Mouse (Mus musculus) heart, embryonic 12.5 days (tissue): ENCODE results near the gene Ripk1. TPM values are rescaled to one million over a fixed set of nuclear protein-coding genes. Genes with fewer than 3 reads are reported as not detected.
"Not testable (repeated sequence)": the region's sequence is repeated elsewhere in the genome, so short reads cannot be mapped to it uniquely, and the experiment has no call there.

Source experiments
- ATAC-seq: fragments of 200-750 bp; cut with Nextera tagmentation; 2 replicates; pipeline ENCODE4 v1.8.0; 2017; ENCODE audit warnings: moderate TSS enrichment, moderate library complexity; ENCODE audit not compliant: insufficient number of reproducible peaks, low FRiP score
- H3K27ac ChIP-seq: fragments of 300-500 bp; sonication (generic); 2 replicates; pipeline ENCODE4 v1.5.1; 2016; ENCODE audit warnings: mild to moderate bottlenecking, moderate library complexity; ENCODE audit not compliant: poor library complexity, severe bottlenecking
- H3K27me3 ChIP-seq: fragments of 300-500 bp; sonication (generic); replicated peaks from 2 replicates; pipeline ENCODE4 v1.6.1; 2016; ENCODE audit warnings: mild to moderate bottlenecking, moderate library complexity
- H3K36me3 ChIP-seq: fragments of 300-500 bp; sonication (generic); 2 replicates; pipeline ENCODE4 v1.6.1; 2016; ENCODE audit warnings: mild to moderate bottlenecking, moderate library complexity
- H3K4me1 ChIP-seq: fragments of 300-500 bp; sonication (generic); replicated peaks from 2 replicates; pipeline ENCODE4 v1.6.1; 2016; ENCODE audit warnings: mild to moderate bottlenecking
- H3K4me2 ChIP-seq: fragments of 300-500 bp; sonication (generic); 2 replicates; pipeline ENCODE4 v1.6.1; 2016; ENCODE audit warnings: mild to moderate bottlenecking, moderate library complexity
- H3K4me3 ChIP-seq: fragments of 300-500 bp; sonication (generic); 2 replicates; pipeline ENCODE4 v1.5.1; 2016; ENCODE audit warnings: mild to moderate bottlenecking
- H3K9ac ChIP-seq: fragments of 300-500 bp; sonication (generic); 2 replicates; pipeline ENCODE4 v1.6.1; 2016; ENCODE audit warnings: mild to moderate bottlenecking, moderate library complexity
- H3K9me3 ChIP-seq: fragments of 300-500 bp; sonication (generic); replicated peaks from 2 replicates; pipeline ENCODE4 v1.6.1; 2016; ENCODE audit warnings: mild to moderate bottlenecking, moderate library complexity
- WGBS: fragments of 180-500 bp; shearing (Covaris S2); methylation state at CpG from one replicate; pipeline ENCODE4 v1.1.7; 2016; 5-methylcytosine and 5-hydroxymethylcytosine counted together
- polyA plus RNA-seq: library from polyadenylated mRNA; unstranded; fragments of >200 nt; fragmentation: Nextera tagmentation; extraction: Ambion mirVana; gene quantifications from 2 replicates; pipeline ENCODE4 v1.2.1, GENCODE M21; 2016

Ripk1 gene
- polyA plus RNA-seq, 1 experiment from 2014 or later, result 12.1 TPM

DNA sequence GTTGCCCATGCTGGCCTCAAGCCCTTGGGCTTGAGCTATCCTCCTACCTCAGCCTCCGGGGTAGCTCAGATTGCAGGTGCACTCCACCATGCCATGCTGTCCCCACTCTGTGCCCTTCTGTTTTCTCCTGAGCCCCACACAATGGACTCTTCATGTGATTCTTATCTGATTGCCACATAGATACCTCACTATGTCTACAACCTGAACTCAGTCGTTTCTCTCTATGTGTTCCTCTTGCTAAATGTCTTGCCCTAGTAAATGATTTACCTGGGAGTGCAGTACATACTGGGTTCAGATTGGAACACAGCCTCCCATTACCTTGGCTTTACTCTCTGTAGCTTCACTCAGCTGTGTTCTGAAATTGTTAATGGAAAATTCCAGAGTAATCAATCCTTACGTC lies 52.8 kb downstream of the Ripk1 start:
- Histone ChIP-seq H3K27ac (no peak overlapping the region), H3K27me3 (no peaks in the 10 kb centered on the region), H3K9ac (no peak overlapping the region), H3K4me2 (no peak overlapping the region), H3K4me3 (no peak overlapping the region), H3K9me3 (no peaks in the 10 kb centered on the region), H3K36me3 (peaks cover 67% of the 10 kb centered on the region), H3K4me1 (0 out of 2 replicates have a peak, but pooled peaks cover under 1% of the 10 kb centered on the region)
- ATAC-seq, result no peak
- WGBS, result 83% methylated on average over 3 of the region's 3 CpGs

DNA sequence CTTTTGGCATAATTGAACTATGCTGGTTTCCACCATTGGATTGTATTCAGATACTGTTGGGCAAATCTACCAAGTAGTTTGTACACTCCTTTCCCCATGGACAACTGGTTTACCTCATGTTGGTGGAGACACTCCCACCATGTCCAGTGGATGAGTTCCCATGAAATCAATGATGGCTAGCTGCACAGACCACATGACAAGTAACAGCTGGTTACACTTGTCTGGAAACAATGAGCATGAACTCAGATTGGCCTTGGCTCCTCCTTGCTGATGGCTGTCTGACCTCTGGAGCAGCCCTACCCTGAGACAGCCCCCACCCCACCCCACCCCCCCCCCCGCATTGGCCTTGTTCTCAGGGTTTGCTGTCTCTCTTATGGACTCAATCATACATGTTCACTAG lies 55.1 kb downstream of the Ripk1 start:
- Histone ChIP-seq H3K4me2 (no peak overlapping the region), H3K27ac (no peak overlapping the region), H3K9ac (no peak overlapping the region), H3K9me3 (no peaks in the 10 kb centered on the region), H3K4me1 (0 out of 2 replicates have a peak, but pooled peaks cover 3% of the 10 kb centered on the region), H3K27me3 (no peaks in the 10 kb centered on the region), H3K4me3 (no peak overlapping the region), H3K36me3 (peaks cover 55% of the 10 kb centered on the region)
- ATAC-seq, result no peak
- WGBS, result 100% methylated on average over 1 of the region's 1 CpGs

DNA sequence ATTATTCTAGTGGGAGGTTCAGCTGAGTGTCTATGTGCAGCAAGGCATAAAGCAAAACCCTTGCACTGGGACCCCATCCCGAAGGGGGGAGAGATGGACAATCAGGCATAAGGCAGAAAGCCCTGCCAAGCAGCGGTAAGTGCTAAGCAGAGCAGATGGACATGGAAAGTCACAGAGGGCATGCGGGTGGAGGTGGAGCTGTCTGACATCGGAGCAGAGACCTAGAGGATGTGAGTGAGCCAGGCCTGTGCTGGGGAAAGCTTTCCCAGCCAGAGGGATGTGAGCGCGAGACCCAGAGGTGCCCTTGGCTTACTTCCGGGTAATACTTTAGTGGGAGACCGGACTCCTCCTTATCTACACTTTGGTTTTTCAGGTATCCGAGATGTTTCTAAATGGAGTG lies 57.9 kb downstream of the Ripk1 start:
- 67% methylated on average over 9 of the region's 9 CpGs for WGBS
- peaks cover 48% of the 10 kb centered on the region for H3K36me3 ChIP-seq

DNA sequence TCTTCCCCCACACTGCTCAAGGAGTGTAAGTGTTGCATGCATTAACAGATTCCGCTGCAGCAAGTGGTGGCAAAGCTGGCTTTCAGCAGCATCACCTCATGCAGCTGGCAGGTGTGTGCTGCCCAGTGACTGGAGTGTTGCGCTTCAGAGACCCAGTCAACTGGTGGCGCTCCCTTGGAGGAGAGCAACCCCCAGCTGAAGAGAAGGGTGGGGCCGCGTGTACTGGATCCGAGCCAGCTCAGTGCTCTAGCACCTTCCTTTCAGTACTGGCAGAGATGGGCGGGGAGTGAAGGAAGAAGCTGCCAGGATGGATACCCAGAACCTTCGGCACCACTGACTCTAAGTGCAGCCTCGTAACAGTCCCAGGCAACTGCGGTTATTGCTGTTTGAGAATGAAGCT lies 60.3 kb downstream of the Ripk1 start:
- Histone ChIP-seq H3K36me3 (peaks cover 32% of the 10 kb centered on the region), H3K4me1 (0 out of 2 replicates have a peak, but pooled peaks cover 3% of the 10 kb centered on the region), H3K9ac (no peak overlapping the region), H3K4me3 (no peak overlapping the region), H3K27me3 (no peaks in the 10 kb centered on the region), H3K4me2 (no peak overlapping the region), H3K27ac (no peak overlapping the region), H3K9me3 (no peaks in the 10 kb centered on the region)
- ATAC-seq, result no peak
- WGBS, result 82% methylated on average over 10 of the region's 10 CpGs

More for the DNA sequence above, 57.9 kb downstream of the Ripk1 start:
- Histone ChIP-seq H3K9ac (no peak overlapping the region), H3K27ac (no peak overlapping the region), H3K9me3 (no peaks in the 10 kb centered on the region), H3K27me3 (no peaks in the 10 kb centered on the region), H3K4me3 (no peak overlapping the region), H3K4me2 (no peak overlapping the region), H3K4me1 (0 out of 2 replicates have a peak, but pooled peaks cover 3% of the 10 kb centered on the region)
- ATAC-seq, result no peak

DNA sequence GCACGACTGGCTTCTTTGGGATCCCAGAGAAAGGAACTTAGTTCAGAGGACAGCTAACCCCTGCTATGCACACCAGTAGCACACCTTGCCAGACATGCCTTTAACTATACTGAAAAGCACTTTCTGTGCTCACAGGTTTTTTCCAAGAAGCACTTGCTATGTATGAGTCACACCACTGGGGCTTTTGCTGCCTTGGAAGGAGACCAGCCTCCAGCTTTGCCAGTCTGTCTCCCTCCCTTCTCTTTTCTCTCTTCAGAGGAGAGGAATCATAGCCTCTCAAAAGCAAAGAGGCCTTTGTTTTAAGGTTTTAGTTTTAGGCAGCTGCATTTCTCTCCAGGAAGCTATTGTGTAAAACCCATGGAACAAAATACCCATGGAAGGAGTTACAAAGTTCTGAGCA lies 64.2 kb downstream of the Ripk1 start:
- peaks cover 29% of the 10 kb centered on the region for H3K36me3 ChIP-seq
- ATAC-seq, result no peak
- H3K27ac ChIP-seq, result no peak overlapping the region
- no peak overlapping the region for H3K4me3 ChIP-seq
- WGBS, result 72% methylated on average over 1 of the region's 1 CpGs
- no peaks in the 10 kb centered on the region for H3K4me1 ChIP-seq
- H3K4me2 ChIP-seq, result no peak overlapping the region
- H3K9ac ChIP-seq, result no peak overlapping the region
- no peaks in the 10 kb centered on the region for H3K27me3 ChIP-seq
- no peaks in the 10 kb centered on the region for H3K9me3 ChIP-seq

DNA sequence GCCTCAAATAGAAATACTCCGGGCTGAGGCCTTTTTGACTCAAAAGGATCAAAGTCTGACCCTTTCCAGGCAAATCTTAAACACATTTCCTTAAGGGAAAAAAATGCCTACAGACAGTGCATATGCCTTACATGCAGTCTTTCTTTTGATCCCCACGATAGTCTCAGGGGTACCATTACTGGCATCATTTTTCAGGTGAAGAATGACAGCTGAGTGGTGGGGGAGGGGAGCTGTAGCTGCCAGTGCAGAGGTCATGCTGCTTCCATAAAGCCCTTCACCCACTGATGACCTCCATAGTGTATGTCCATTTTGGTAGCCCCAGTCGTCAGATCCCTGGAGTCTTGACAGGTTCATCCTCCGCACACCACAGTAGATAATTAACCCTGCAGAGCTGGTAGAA lies 68.1 kb downstream of the Ripk1 start:
- no peaks in the 10 kb centered on the region for H3K9me3 ChIP-seq
- peaks cover 25% of the 10 kb centered on the region for H3K36me3 ChIP-seq
- H3K27me3 ChIP-seq, result no peaks in the 10 kb centered on the region
- 65% methylated on average over 4 of the region's 4 CpGs for WGBS
- no peak overlapping the region for H3K9ac ChIP-seq
- H3K4me2 ChIP-seq, result no peak overlapping the region
- 0 out of 2 replicates have a peak, but pooled peaks cover 3% of the 10 kb centered on the region for H3K4me1 ChIP-seq
- no peak for ATAC-seq
- no peak overlapping the region for H3K4me3 ChIP-seq
- H3K27ac ChIP-seq, result no peak overlapping the region

DNA sequence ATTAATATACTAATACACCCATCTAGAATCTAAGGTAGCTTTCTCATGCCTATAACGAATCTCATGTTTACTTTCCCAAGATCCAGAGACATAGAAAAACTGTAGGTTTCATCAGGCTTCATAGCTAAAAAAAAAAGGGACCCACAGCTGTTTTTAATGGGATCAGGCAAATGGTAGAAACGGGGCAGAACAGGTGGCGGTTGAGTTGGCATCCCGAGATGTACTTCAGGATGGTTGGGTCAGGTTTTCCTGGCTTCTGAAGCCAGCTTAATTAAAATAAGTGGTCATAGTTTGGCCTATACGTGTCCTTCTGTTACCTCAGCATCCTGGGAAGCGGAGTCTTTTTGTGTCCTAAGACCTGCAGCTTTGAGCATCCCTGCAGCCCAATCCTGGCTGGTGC lies 69.7 kb downstream of the Ripk1 start:
- Histone ChIP-seq H3K4me1 (peaks cover 9% of the 10 kb centered on the region), H3K4me3 (no peak overlapping the region), H3K27ac (no peak overlapping the region), H3K4me2 (no peak overlapping the region), H3K36me3 (peaks cover 31% of the 10 kb centered on the region), H3K9me3 (no peaks in the 10 kb centered on the region), H3K27me3 (no peaks in the 10 kb centered on the region), H3K9ac (no peak overlapping the region)
- no peak for ATAC-seq
- 79% methylated on average over 6 of the region's 6 CpGs for WGBS

DNA sequence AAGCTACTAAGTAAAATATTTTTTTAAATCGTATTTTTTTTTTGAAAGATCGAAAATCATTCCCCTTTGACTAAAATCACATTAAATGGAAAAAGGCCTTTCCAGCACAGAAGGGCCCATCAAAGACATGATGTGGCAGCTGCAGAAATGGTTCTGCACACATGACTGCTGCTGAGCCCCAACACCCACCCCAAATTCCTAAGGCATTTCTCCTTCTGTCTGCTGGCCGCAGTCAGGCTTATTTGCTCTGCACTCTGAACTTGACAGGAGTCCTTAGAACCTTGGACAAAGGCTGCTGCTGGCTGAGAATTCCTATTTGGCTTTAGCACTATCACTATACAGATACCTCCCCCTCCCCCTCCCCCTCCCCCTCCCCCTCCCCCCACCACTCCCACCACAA lies 70.7 kb downstream of the Ripk1 start:
- H3K4me2 ChIP-seq, result no peak overlapping the region

DNA sequence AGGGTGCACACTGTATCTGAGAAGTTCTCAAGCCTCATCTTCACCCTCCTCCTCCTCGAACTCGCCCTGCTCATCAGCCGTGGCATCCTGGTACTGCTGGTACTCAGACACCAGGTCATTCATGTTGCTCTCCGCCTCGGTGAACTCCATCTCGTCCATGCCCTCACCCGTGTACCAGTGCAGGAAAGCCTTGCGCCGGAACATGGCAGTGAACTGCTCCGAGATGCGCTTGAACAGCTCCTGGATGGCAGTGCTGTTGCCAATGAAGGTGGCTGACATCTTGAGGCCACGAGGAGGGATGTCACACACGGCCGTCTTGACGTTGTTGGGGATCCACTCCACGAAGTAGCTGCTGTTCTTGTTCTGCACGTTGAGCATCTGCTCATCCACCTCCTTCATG lies 72.3 kb downstream of the Ripk1 start:
- ATAC-seq, H3K27me3 ChIP-seq, H3K4me3 ChIP-seq, H3K9ac ChIP-seq, H3K27ac ChIP-seq, H3K4me2 ChIP-seq, H3K9me3 ChIP-seq: not testable (repeated sequence)
- H3K36me3 ChIP-seq, result peaks cover 25% of the 10 kb centered on the region
- whole genome bisulfite sequencing, result 91% methylated on average over 11 of the region's 17 CpGs
- peaks cover 13% of the 10 kb centered on the region for H3K4me1 ChIP-seq

More for the DNA sequence above, 70.7 kb downstream of the Ripk1 start:
- Histone ChIP-seq H3K9ac (no peak overlapping the region), H3K4me3 (no peak overlapping the region), H3K27me3 (no peaks in the 10 kb centered on the region), H3K4me1 (peaks cover 13% of the 10 kb centered on the region), H3K27ac (no peak overlapping the region), H3K9me3 (no peaks in the 10 kb centered on the region), H3K36me3 (peaks cover 31% of the 10 kb centered on the region)
- 66% methylated on average over 3 of the region's 3 CpGs for WGBS
- ATAC-seq, result no peak

GRCm38 (mm10) chr13:34075893-34076292 lies 73.7 kb downstream of the Ripk1 start:
- not testable (repeated sequence) for H3K9ac ChIP-seq, ATAC-seq, H3K4me2 ChIP-seq, H3K4me3 ChIP-seq, H3K27ac ChIP-seq, H3K27me3 ChIP-seq, H3K9me3 ChIP-seq
- H3K4me1 ChIP-seq, result peaks cover 13% of the 10 kb centered on the region
- H3K36me3 ChIP-seq, result peaks cover 23% of the 10 kb centered on the region
- 83% methylated on average over 6 of the region's 6 CpGs for WGBS

GRCm38 (mm10) chr13:34076561-34077491 lies 74.7 kb downstream of the Ripk1 start:
- ATAC-seq, result peak; percentile 0; the same call in 1 of the 2 replicates
- H3K9ac ChIP-seq, result peak overlapping the region; percentile 80
- peak overlapping the region; percentile 72 for H3K4me3 ChIP-seq
- H3K27ac ChIP-seq, result no peak overlapping the region; the same call in 1 of the 2 replicates
- WGBS, result 44% methylated on average over 20 of the region's 20 CpGs
- H3K27me3 ChIP-seq, result no peaks in the 10 kb centered on the region
- no peaks in the 10 kb centered on the region for H3K9me3 ChIP-seq
- H3K4me1 ChIP-seq, result peaks cover 13% of the 10 kb centered on the region
- peaks cover 16% of the 10 kb centered on the region for H3K36me3 ChIP-seq
- H3K4me2 ChIP-seq, result peak overlapping the region; percentile 92
